ENCODE assay signal across 22 mouse cellular contexts in the genomic region with DNA sequence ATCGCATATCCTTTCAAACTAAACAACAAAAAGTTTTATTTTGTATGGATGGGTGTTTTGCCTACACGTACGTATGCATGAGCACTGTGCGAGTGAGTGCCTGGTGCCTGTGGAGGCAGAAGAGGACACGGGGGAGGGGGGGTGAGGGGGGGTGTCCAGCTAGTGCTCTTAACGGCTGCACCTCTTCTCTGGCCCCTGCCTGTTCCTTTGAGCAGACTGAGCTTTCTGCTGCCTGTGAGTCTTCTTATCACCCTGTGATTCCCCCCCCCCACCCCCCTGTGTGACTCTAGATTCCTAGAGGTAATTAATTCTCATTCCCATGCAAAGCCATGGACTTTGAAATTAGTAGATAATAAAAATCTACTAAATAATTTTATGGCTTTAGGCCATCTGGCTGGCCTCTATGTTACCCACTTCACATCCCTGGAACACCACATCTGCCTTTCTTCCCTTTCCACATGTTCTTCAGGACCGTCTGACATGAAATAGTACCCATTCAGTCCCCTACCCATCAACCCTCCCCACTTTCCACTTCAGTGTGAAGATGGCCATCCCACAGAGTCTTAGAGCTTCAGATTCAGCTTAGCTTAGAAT. TPM values are rescaled to one million over a fixed set of nuclear protein-coding genes. Genes with fewer than 3 reads are reported as not detected.
A peak's percentile ranks its signal among the peaks of the same experiment; 100 is the strongest.
DNase-seq lines count a peak whose midpoint lies in the region; ATAC-seq and TF ChIP-seq lines count a peak whose summit lies in the region.
"Had no signal": no experiment of that assay in that cellular context is flagged by ENCODE, and none has a peak within 500 bp of the region (broad histone marks: within the 10 kb centered on the region; RNA-seq: fewer than 3 reads in every experiment).

No protein-coding gene starts in this region.

- H3K9ac ChIP-seq in liver, embryonic 14.5 days (replicated peaks) = no peak overlapping the region; the same call in 1 of the 2 replicates
- H3K9ac ChIP-seq in liver, embryonic 11.5 days (ENCODE audit: low read depth, low read length) = no peak overlapping the region
- H3K9ac ChIP-seq in intestine, embryonic 15.5 days = no peak overlapping the region
- H3K9ac ChIP-seq in intestine, embryonic 16.5 days (ENCODE audit: low read depth, low read length) = no peak overlapping the region
- H3K9ac ChIP-seq: embryonic facial prominence, embryonic 12.5 days; forebrain, embryonic 12.5 days had no signal

- TF ChIP-seq CTCF in liver, embryonic 14.5 days (IDR thresholded peaks at IDR 0.05; ENCODE audit: low read depth) = no peak
- no peak for TF ChIP-seq CTCF in small intestine, adult 2 months (IDR thresholded peaks at IDR 0.05; ENCODE audit: extremely low read depth, insufficient read length, insufficient replicate concordance, low read depth, low read length)

- no peaks in the 10 kb centered on the region for H3K36me3 ChIP-seq in liver, embryonic 14.5 days (replicated peaks; ENCODE audit: control insufficient read depth, insufficient read depth, low read depth)
- no peaks in the 10 kb centered on the region for H3K36me3 ChIP-seq in liver, embryonic 11.5 days (ENCODE audit: control insufficient read depth, insufficient read depth, low read length)
- no peaks in the 10 kb centered on the region for H3K36me3 ChIP-seq in intestine, embryonic 15.5 days
- no peaks in the 10 kb centered on the region for H3K36me3 ChIP-seq in intestine, embryonic 16.5 days (ENCODE audit: control insufficient read depth, insufficient read depth, low read length)
- no peaks in the 10 kb centered on the region for H3K36me3 ChIP-seq in small intestine, adult 2 months (ENCODE audit: control insufficient read depth, insufficient read depth, low read length)
- H3K36me3 ChIP-seq: embryonic facial prominence, embryonic 10.5 days; embryonic facial prominence, embryonic 12.5 days; forebrain, embryonic 10.5 days; forebrain, embryonic 12.5 days had no signal

- H3K9me3 ChIP-seq in liver, embryonic 14.5 days (ENCODE audit: control insufficient read depth, low read length) = no peaks in the 10 kb centered on the region
- H3K9me3 ChIP-seq in liver, embryonic 11.5 days (ENCODE audit: control insufficient read depth, low read length) = no peaks in the 10 kb centered on the region
- H3K9me3 ChIP-seq in intestine, embryonic 15.5 days = no peaks in the 10 kb centered on the region
- no peaks in the 10 kb centered on the region for H3K9me3 ChIP-seq in intestine, embryonic 16.5 days (ENCODE audit: control insufficient read depth, low read length)
- H3K9me3 ChIP-seq: embryonic facial prominence, embryonic 10.5 days; embryonic facial prominence, embryonic 12.5 days; forebrain, embryonic 10.5 days; forebrain, embryonic 12.5 days had no signal

- DNase-seq in liver, embryonic 14.5 days (ENCODE audit: low read depth in 3 of 3, low spot score in 3 of 3) = no peak
- no peak for DNase-seq in liver, embryonic 11.5 days (ENCODE audit: low spot score)
- no peak for DNase-seq in cerebellum, adult 9-10 months
- DNase-seq in layer of hippocampus, postnatal 25 days (ENCODE audit: extremely low spot score in 1 of 2, low spot score in 1 of 2) = no peak
- DNase-seq: adrenal gland, adult 2 months; adrenal gland, postnatal 10 days; adrenal gland, postnatal 25 days; cerebellum, adult 11 months; cerebellum, adult 18-20 months; cerebellum, adult 8-10 months; cerebellum, postnatal 10 days; cerebellum, postnatal 25 days had no signal

- H3K4me1 ChIP-seq in liver, embryonic 14.5 days (replicated peaks; ENCODE audit: control insufficient read depth in 2 of 2, insufficient read depth in 2 of 2, low read length in 1 of 2) = peaks cover 33% of the 10 kb centered on the region in 2 experiments
- peaks cover 22% of the 10 kb centered on the region for H3K4me1 ChIP-seq in liver, embryonic 11.5 days (replicated peaks; ENCODE audit: control insufficient read depth, insufficient read depth, low read length)
- H3K4me1 ChIP-seq in intestine, embryonic 15.5 days (replicated peaks) = peaks cover 3% of the 10 kb centered on the region; the same call in 1 of the 2 replicates
- peaks cover 18% of the 10 kb centered on the region for H3K4me1 ChIP-seq in intestine, embryonic 16.5 days (ENCODE audit: control insufficient read depth, insufficient read depth, low read length)
- H3K4me1 ChIP-seq in small intestine, adult 2 months (ENCODE audit: control insufficient read depth, insufficient read depth, insufficient read length, low read length) = peaks cover 37% of the 10 kb centered on the region
- H3K4me1 ChIP-seq: embryonic facial prominence, embryonic 10.5 days; embryonic facial prominence, embryonic 12.5 days; forebrain, embryonic 10.5 days; forebrain, embryonic 12.5 days had no signal

- H3K27me3 ChIP-seq in liver, embryonic 14.5 days (ENCODE audit: control insufficient read depth, insufficient read depth, low read length) = no peaks in the 10 kb centered on the region
- no peaks in the 10 kb centered on the region for H3K27me3 ChIP-seq in liver, embryonic 11.5 days (replicated peaks; ENCODE audit: control insufficient read depth, insufficient read depth, low read length)
- no peaks in the 10 kb centered on the region for H3K27me3 ChIP-seq in intestine, embryonic 15.5 days (replicated peaks)
- no peaks in the 10 kb centered on the region for H3K27me3 ChIP-seq in intestine, embryonic 16.5 days (replicated peaks; ENCODE audit: control insufficient read depth, insufficient read depth, low read length)
- H3K27me3 ChIP-seq in small intestine, adult 2 months (ENCODE audit: control insufficient read depth, insufficient read depth, low read length) = no peaks in the 10 kb centered on the region
- H3K27me3 ChIP-seq: embryonic facial prominence, embryonic 12.5 days; forebrain, embryonic 12.5 days had no signal

- H3K4me3 ChIP-seq in liver, embryonic 14.5 days (ENCODE audit: insufficient read depth in 1 of 2, low read depth in 2 of 2, low read length in 2 of 2) = no peak overlapping the region
- no peak overlapping the region for H3K4me3 ChIP-seq in liver, embryonic 11.5 days (ENCODE audit: low read depth, low read length)
- no peak overlapping the region for H3K4me3 ChIP-seq in intestine, embryonic 15.5 days (replicated peaks)
- H3K4me3 ChIP-seq in intestine, embryonic 16.5 days (ENCODE audit: low read length) = no peak overlapping the region
- no peak overlapping the region for H3K4me3 ChIP-seq in small intestine, adult 2 months (ENCODE audit: low read depth, low read length)
- H3K4me3 ChIP-seq: embryonic facial prominence, embryonic 10.5 days; embryonic facial prominence, embryonic 12.5 days; erythroblast, embryonic 14.5 days; forebrain, embryonic 10.5 days; forebrain, embryonic 12.5 days had no signal

- WGBS in liver, embryonic 14.5 days (ENCODE audit: insufficient replicate concordance) = 57% methylated on average over 7 of the region's 7 CpGs
- WGBS in liver, embryonic 11.5 days = 65% methylated on average over 7 of the region's 7 CpGs
- 38% methylated on average over 7 of the region's 7 CpGs for WGBS in intestine, embryonic 15.5 days
- WGBS in intestine, embryonic 16.5 days = 41% methylated on average over 7 of the region's 7 CpGs
- 21% methylated on average over 7 of the region's 7 CpGs for WGBS in small intestine, adult 2 months

- TF ChIP-seq POLR2A in small intestine, adult 2 months (IDR thresholded peaks at IDR 0.05; ENCODE audit: low read depth, low read length) = no peak; the same call in 1 of the 2 replicates

- no peak for ATAC-seq in liver, embryonic 14.5 days (ENCODE audit: insufficient read depth)
- no peak for ATAC-seq in liver, embryonic 11.5 days (replicated peaks; ENCODE audit: low FRiP score)
- peak; percentile 64 for ATAC-seq in intestine, embryonic 15.5 days
- ATAC-seq in intestine, embryonic 16.5 days = peak; percentile 67
- ATAC-seq: forebrain, embryonic 14.5 days; forebrain, embryonic 16.5 days had no signal

- H3K27ac ChIP-seq in liver, embryonic 14.5 days = 0 out of 2 replicates have a peak overlapping the region, but pooled peaks have one; percentile 13
- no peak overlapping the region; the same call in 1 of the 2 replicates for H3K27ac ChIP-seq in liver, embryonic 11.5 days (ENCODE audit: low read depth, low read length)
- peak overlapping the region; percentile 86 for H3K27ac ChIP-seq in intestine, embryonic 15.5 days
- peak overlapping the region; percentile 89 for H3K27ac ChIP-seq in intestine, embryonic 16.5 days (ENCODE audit: low read length)
- peak overlapping the region; percentile 97 for H3K27ac ChIP-seq in small intestine, adult 2 months (ENCODE audit: insufficient read depth, low read depth, low read length)
- H3K27ac ChIP-seq: embryonic facial prominence, embryonic 10.5 days; embryonic facial prominence, embryonic 12.5 days; forebrain, embryonic 10.5 days; forebrain, embryonic 12.5 days had no signal

- H3K4me2 ChIP-seq in liver, embryonic 14.5 days (ENCODE audit: low read depth) = no peak overlapping the region
- no peak overlapping the region for H3K4me2 ChIP-seq in liver, embryonic 11.5 days
- H3K4me2 ChIP-seq in intestine, embryonic 15.5 days (replicated peaks) = no peak overlapping the region
- H3K4me2 ChIP-seq in intestine, embryonic 16.5 days (ENCODE audit: low read depth, low read length) = peak overlapping the region; percentile 24
- H3K4me2 ChIP-seq: embryonic facial prominence, embryonic 12.5 days; forebrain, embryonic 12.5 days had no signal

- no peak for TF ChIP-seq EP300 in liver, embryonic 14.5 days (IDR thresholded peaks at IDR 0.05; ENCODE audit: low read depth)

RNA-seq across cellular contexts. Expression of a gene that starts 9.9 kb away (rescaled TPM):
- 3.3 TPM in 2 replicates for polyA plus RNA-seq in liver, embryonic 14.5 days (2012; rRNA removed)
- polyA plus RNA-seq in liver, embryonic 14.5 days (2014; fragmentation: Nextera tagmentation; extraction: Ambion mirVana) = 6.8 and 7.5 TPM in 2 replicates
- 9.3 TPM in 2 replicates for polyA plus RNA-seq in liver, embryonic 11.5 days (2014; fragmentation: Nextera tagmentation; extraction: Ambion mirVana)
- 68.2 and 72.3 TPM in 2 replicates for polyA plus RNA-seq in intestine, embryonic 15.5 days (2015; fragmentation: Nextera tagmentation; extraction: Ambion mirVana)
- 80.9 and 97.7 TPM in 2 replicates for polyA plus RNA-seq in intestine, embryonic 16.5 days (2015; fragmentation: Nextera tagmentation; extraction: Ambion mirVana)
- polyA plus RNA-seq in small intestine, adult 2 months (2012; rRNA removed) = 66.0 and 139 TPM in 2 replicates
- total RNA-seq in layer of hippocampus, postnatal 25 days (2021) = 1 to 10 TPM; 6.6 to 6.8 TPM

RNA-seq across cellular contexts. Expression of a gene that starts 20.2 kb away (rescaled TPM):
- polyA plus RNA-seq in liver, embryonic 14.5 days (2012; rRNA removed) = 5.3 and 5.5 TPM in 2 replicates
- polyA plus RNA-seq in liver, embryonic 14.5 days (2014; fragmentation: Nextera tagmentation; extraction: Ambion mirVana) = 7.3 and 9.5 TPM in 2 replicates
- polyA plus RNA-seq in liver, embryonic 11.5 days (2014; fragmentation: Nextera tagmentation; extraction: Ambion mirVana) = 49.0 and 52.3 TPM in 2 replicates
- polyA plus RNA-seq in intestine, embryonic 15.5 days (2015; fragmentation: Nextera tagmentation; extraction: Ambion mirVana) = 214 and 215 TPM in 2 replicates
- 241 and 243 TPM in 2 replicates for polyA plus RNA-seq in intestine, embryonic 16.5 days (2015; fragmentation: Nextera tagmentation; extraction: Ambion mirVana)
- polyA plus RNA-seq in small intestine, adult 2 months (2012; rRNA removed) = 100 and 209 TPM in 2 replicates
- 10 to 100 TPM; 10.3 to 11.2 TPM for total RNA-seq in layer of hippocampus, postnatal 25 days (2021)
- polyA plus RNA-seq: erythroblast, embryonic 14.5 days had no signal

Comparison
In these comparisons a context has a peak if more than half of its experiments do, and no peak if none do; other contexts are left out.
1. ATAC-seq: peak in intestine, embryonic 15.5 days (single experiment) and intestine, embryonic 16.5 days (single experiment); none in liver, embryonic 14.5 days (single experiment) and liver, embryonic 11.5 days (single experiment).